Mouse (Mus musculus) embryonic facial prominence, embryonic 15.5 days (tissue): Measurements from ENCODE around the gene Pxylp1. TPM values are rescaled to one million over a fixed set of nuclear protein-coding genes. Genes with fewer than 3 reads are reported as not detected.

Source experiments
- ATAC-seq: fragments of 200-750 bp; cut with Nextera tagmentation; 2 replicates; pipeline ENCODE4 v1.8.0; 2017; ENCODE audit warnings: low read depth, moderate TSS enrichment; ENCODE audit not compliant: insufficient number of reproducible peaks, low FRiP score, low TSS enrichment
- H3K27ac ChIP-seq: fragments of 300-500 bp; sonication (generic); replicated peaks from 2 replicates; pipeline ENCODE4 v1.5.1; 2015; ENCODE audit warnings: mild to moderate bottlenecking, inconsistent platforms
- H3K27me3 ChIP-seq: fragments of 300-500 bp; sonication (generic); 2 replicates; pipeline ENCODE4 v1.6.1; 2015; ENCODE audit warnings: inconsistent platforms
- H3K36me3 ChIP-seq: fragments of 300-500 bp; sonication (generic); 2 replicates; pipeline ENCODE4 v1.6.1; 2015; ENCODE audit warnings: mild to moderate bottlenecking, inconsistent platforms
- H3K4me1 ChIP-seq: fragments of 300-500 bp; sonication (generic); 2 replicates; pipeline ENCODE4 v1.6.1; 2015; ENCODE audit warnings: inconsistent platforms
- H3K4me2 ChIP-seq: fragments of 300-500 bp; sonication (generic); replicated peaks from 2 replicates; pipeline ENCODE4 v1.6.1; 2015; ENCODE audit warnings: mild to moderate bottlenecking, inconsistent platforms
- H3K4me3 ChIP-seq: fragments of 300-500 bp; sonication (generic); replicated peaks from 2 replicates; pipeline ENCODE4 v1.5.1; 2015; ENCODE audit warnings: mild to moderate bottlenecking, inconsistent platforms
- H3K9ac ChIP-seq: fragments of 300-500 bp; sonication (generic); 2 replicates; pipeline ENCODE4 v1.6.1; 2015; ENCODE audit warnings: inconsistent platforms
- H3K9me3 ChIP-seq: fragments of 300-500 bp; sonication (generic); replicated peaks from 2 replicates; pipeline ENCODE4 v1.6.1; 2016; ENCODE audit warnings: inconsistent platforms
- WGBS: fragments of 180-500 bp; shearing (Covaris S2); methylation state at CpG from one replicate; pipeline ENCODE4 v1.1.7; 2015; 5-methylcytosine and 5-hydroxymethylcytosine counted together
- polyA plus RNA-seq: library from polyadenylated mRNA; unstranded; fragments of >200 nt; fragmentation: Nextera tagmentation; extraction: Ambion mirVana; gene quantifications from 2 replicates; pipeline ENCODE4 v1.2.1, GENCODE M21; 2015

Pxylp1 gene
- polyA plus RNA-seq, 1 experiment from 2014 or later: 34.4 TPM

GRCm38 (mm10) chr9:96833606-96834005 is 58.9 kb downstream of the Pxylp1 start:
- ATAC-seq: no peak
- H3K36me3 ChIP-seq: no peaks in the 10 kb centered on the region
- H3K9ac ChIP-seq: no peak overlapping the region
- no peaks in the 10 kb centered on the region for H3K9me3 ChIP-seq
- no peak overlapping the region for H3K4me3 ChIP-seq
- H3K27ac ChIP-seq: no peak overlapping the region
- no peaks in the 10 kb centered on the region for H3K27me3 ChIP-seq
- peaks cover 22% of the 10 kb centered on the region for H3K4me1 ChIP-seq
- 59% methylated on average over 5 of the region's 5 CpGs for WGBS
- H3K4me2 ChIP-seq: no peak overlapping the region

DNA sequence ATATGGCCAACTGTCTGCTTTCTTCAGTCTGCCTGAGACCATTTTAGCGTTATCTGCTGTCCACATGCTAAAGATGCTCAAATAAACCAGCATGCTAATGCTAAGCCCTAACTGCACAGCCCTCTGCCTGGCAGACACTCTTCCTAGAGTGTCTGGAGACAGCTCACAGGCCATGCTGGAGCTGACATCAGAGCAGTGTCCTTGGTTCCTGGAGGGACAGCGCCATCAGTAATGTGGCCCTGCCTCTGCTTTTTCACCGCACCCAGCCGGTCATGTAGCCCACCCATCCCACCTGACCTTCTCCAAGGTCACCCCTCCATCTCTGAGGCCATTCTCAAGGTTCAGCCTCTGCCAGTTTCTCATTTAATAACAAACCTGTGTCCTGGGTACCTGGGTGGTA is 60.0 kb downstream of the Pxylp1 start:
- H3K9ac ChIP-seq: no peak overlapping the region
- no peak overlapping the region for H3K4me2 ChIP-seq
- ATAC-seq: no peak
- WGBS: 52% methylated on average over 4 of the region's 4 CpGs
- H3K27ac ChIP-seq: no peak overlapping the region
- no peaks in the 10 kb centered on the region for H3K36me3 ChIP-seq
- no peaks in the 10 kb centered on the region for H3K9me3 ChIP-seq
- H3K4me1 ChIP-seq: peaks cover 14% of the 10 kb centered on the region
- H3K4me3 ChIP-seq: no peak overlapping the region
- no peaks in the 10 kb centered on the region for H3K27me3 ChIP-seq

DNA sequence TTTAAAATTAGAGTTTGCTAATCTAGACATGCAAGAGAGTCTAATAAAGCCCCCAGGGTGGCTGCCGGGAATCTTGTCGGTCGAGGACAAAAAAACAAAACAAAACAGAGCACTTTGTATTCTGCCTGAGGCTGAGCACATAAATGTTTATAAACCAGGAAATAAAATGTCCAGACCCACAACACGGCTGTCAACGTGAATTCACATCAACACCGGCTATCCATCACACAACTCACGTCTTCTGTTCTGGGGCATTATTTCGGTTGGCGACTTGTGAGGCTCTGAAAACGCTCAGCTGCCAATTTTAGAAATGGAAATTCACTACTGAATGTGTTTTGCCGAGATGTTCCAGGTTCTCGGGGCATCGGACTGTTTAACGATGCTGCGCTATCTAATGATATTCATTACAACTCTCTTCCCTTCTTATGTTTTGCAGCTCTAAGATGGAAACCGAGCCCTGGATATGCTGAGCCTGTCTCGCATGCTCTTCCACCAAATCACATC is 61.6 kb downstream of the Pxylp1 start:
- H3K27ac ChIP-seq: no peak overlapping the region
- 0 out of 2 replicates have a peak, but pooled peaks cover 4% of the 10 kb centered on the region for H3K36me3 ChIP-seq
- H3K4me3 ChIP-seq: no peak overlapping the region
- H3K9me3 ChIP-seq: no peaks in the 10 kb centered on the region
- no peak overlapping the region for H3K4me2 ChIP-seq
- ATAC-seq: no peak
- WGBS: 50% methylated on average over 17 of the region's 17 CpGs
- no peak overlapping the region for H3K9ac ChIP-seq
- H3K27me3 ChIP-seq: no peaks in the 10 kb centered on the region
- peaks cover 21% of the 10 kb centered on the region for H3K4me1 ChIP-seq

DNA sequence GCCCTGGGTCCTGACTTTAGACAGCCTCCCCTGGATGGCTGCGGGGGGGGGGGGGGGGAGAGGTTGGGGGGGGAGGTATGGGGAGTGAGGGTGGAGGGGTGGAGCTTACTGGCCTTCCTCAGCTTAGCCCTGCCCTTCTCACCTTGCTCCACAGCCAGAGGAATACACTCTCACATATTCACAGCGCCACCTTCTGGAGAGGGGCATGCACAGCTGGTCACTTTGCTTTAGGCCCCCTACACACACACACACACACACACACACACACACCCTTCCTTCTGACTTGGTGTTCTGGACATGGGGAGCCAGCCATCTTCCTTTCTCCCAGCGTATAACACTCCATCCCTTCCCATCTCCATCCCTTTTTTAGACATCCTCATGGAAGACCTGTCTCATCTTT is 62.8 kb downstream of the Pxylp1 start:
- H3K9ac ChIP-seq: no peak overlapping the region
- no peak overlapping the region for H3K4me2 ChIP-seq
- no peaks in the 10 kb centered on the region for H3K27me3 ChIP-seq
- H3K36me3 ChIP-seq: peaks cover 11% of the 10 kb centered on the region
- no peak overlapping the region for H3K4me3 ChIP-seq
- ATAC-seq: no peak
- H3K27ac ChIP-seq: no peak overlapping the region
- no peaks in the 10 kb centered on the region for H3K9me3 ChIP-seq
- H3K4me1 ChIP-seq: peaks cover 21% of the 10 kb centered on the region
- WGBS: 92% methylated on average over 2 of the region's 3 CpGs

- no peak overlapping the region for H3K9ac ChIP-seq
- no peak for ATAC-seq
- no peak overlapping the region for H3K4me3 ChIP-seq
- H3K4me1 ChIP-seq: peaks cover 14% of the 10 kb centered on the region
- H3K36me3 ChIP-seq: peaks cover 11% of the 10 kb centered on the region
- H3K27me3 ChIP-seq: no peaks in the 10 kb centered on the region
- no peak overlapping the region for H3K4me2 ChIP-seq
- no peaks in the 10 kb centered on the region for H3K9me3 ChIP-seq
- WGBS: 58% methylated on average over 2 of the region's 2 CpGs
- H3K27ac ChIP-seq: no peak overlapping the region
These were observed 64.4 kb downstream of the Pxylp1 start for GRCm38 (mm10) chr9:96828071-96828470.

GRCm38 (mm10) chr9:96827002-96827785 is 65.3 kb downstream of the Pxylp1 start:
- 33% methylated on average over 12 of the region's 12 CpGs for WGBS
- no peak overlapping the region for H3K4me3 ChIP-seq
- peak overlapping the region; percentile 51; the same call in 1 of the 2 replicates for H3K27ac ChIP-seq
- peaks cover 11% of the 10 kb centered on the region for H3K36me3 ChIP-seq
- no peak overlapping the region for H3K4me2 ChIP-seq
- no peaks in the 10 kb centered on the region for H3K9me3 ChIP-seq
- no peak overlapping the region for H3K9ac ChIP-seq
- ATAC-seq: no peak
- H3K4me1 ChIP-seq: peaks cover 9% of the 10 kb centered on the region
- no peaks in the 10 kb centered on the region for H3K27me3 ChIP-seq

GRCm38 (mm10) chr9:96824857-96825256 is 67.6 kb downstream of the Pxylp1 start:
- Histone ChIP-seq H3K36me3 (peaks cover 11% of the 10 kb centered on the region), H3K27me3 (no peaks in the 10 kb centered on the region), H3K4me2 (no peak overlapping the region), H3K9ac (no peak overlapping the region), H3K9me3 (no peaks in the 10 kb centered on the region), H3K27ac (no peak overlapping the region), H3K4me1 (peaks cover 9% of the 10 kb centered on the region), H3K4me3 (no peak overlapping the region)
- 92% methylated on average over 18 of the region's 18 CpGs for WGBS
- no peak for ATAC-seq

GRCm38 (mm10) chr9:96824026-96824425 is 68.4 kb downstream of the Pxylp1 start:
- Histone ChIP-seq H3K36me3 (peaks cover 11% of the 10 kb centered on the region), H3K4me1 (peaks cover 9% of the 10 kb centered on the region), H3K4me2 (no peak overlapping the region), H3K9me3 (no peaks in the 10 kb centered on the region), H3K27me3 (no peaks in the 10 kb centered on the region), H3K9ac (no peak overlapping the region), H3K4me3 (no peak overlapping the region), H3K27ac (no peak overlapping the region)
- 71% methylated on average over 12 of the region's 12 CpGs for WGBS
- ATAC-seq: no peak

GRCm38 (mm10) chr9:96823541-96823940 is 68.9 kb downstream of the Pxylp1 start:
- H3K4me3 ChIP-seq: no peak overlapping the region
- H3K9ac ChIP-seq: no peak overlapping the region
- ATAC-seq: no peak
- no peaks in the 10 kb centered on the region for H3K9me3 ChIP-seq
- H3K27ac ChIP-seq: no peak overlapping the region
- H3K27me3 ChIP-seq: no peaks in the 10 kb centered on the region
- WGBS: 60% methylated on average over 5 of the region's 5 CpGs
- H3K36me3 ChIP-seq: peaks cover 11% of the 10 kb centered on the region
- no peak overlapping the region for H3K4me2 ChIP-seq
- H3K4me1 ChIP-seq: peaks cover 9% of the 10 kb centered on the region

- ATAC-seq: no peak
- WGBS: 81% methylated on average over 9 of the region's 9 CpGs
These were observed 69.5 kb downstream of the Pxylp1 start for GRCm38 (mm10) chr9:96823005-96823404.

DNA sequence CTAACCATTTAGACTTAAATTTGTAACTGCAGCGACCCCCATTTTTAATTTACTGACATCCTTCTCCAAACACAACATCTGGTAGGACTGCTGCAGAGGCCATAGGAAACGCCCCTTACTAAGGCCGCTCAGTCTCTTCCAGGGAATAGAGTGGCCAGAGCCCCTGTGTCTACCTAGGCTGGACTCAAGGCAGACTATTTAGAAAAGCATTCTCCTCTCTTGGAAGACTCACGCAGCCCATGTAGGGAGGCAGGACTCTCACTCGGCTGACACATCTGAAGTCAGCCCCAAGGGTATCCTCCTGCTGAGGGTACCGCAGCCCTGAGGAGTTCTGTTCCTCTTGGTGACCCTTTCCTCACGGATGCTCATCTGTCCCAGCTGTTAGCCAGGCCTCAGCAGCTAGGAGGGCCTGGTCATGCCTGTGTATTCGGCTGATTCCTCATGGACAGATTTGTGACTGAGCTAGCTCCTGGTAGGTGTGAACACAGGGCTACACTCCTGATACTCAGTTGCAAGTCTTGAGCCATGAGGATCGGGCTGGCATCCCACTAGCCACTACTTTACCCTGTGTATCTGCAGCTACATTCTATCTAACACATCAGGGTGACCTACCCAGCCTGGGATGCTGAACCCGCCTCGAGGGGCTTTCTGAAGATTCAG is 73.5 kb downstream of the Pxylp1 start:
- H3K4me2 ChIP-seq: no peak overlapping the region
- no peak overlapping the region for H3K4me3 ChIP-seq
- no peaks in the 10 kb centered on the region for H3K36me3 ChIP-seq
- H3K9me3 ChIP-seq: no peaks in the 10 kb centered on the region
- no peaks in the 10 kb centered on the region for H3K27me3 ChIP-seq
- WGBS: 62% methylated on average over 11 of the region's 11 CpGs
- no peaks in the 10 kb centered on the region for H3K4me1 ChIP-seq
- H3K27ac ChIP-seq: no peak overlapping the region
- no peak overlapping the region for H3K9ac ChIP-seq
- ATAC-seq: no peak

More at GRCm38 (mm10) chr9:96823005-96823404, 69.5 kb downstream of the Pxylp1 start:
- no peak overlapping the region for H3K27ac ChIP-seq
- peaks cover 9% of the 10 kb centered on the region for H3K4me1 ChIP-seq
- H3K4me2 ChIP-seq: no peak overlapping the region
- H3K27me3 ChIP-seq: no peaks in the 10 kb centered on the region
- no peak overlapping the region for H3K4me3 ChIP-seq
- no peaks in the 10 kb centered on the region for H3K9me3 ChIP-seq
- H3K36me3 ChIP-seq: peaks cover 11% of the 10 kb centered on the region
- H3K9ac ChIP-seq: no peak overlapping the region
